Mouse (Mus musculus): ENCODE measurements at regions not wholly inside any gene's neighbourhood (a gene's known extent, or its start where the extent isn't known, plus 50 kb on each side); places are given as distances from the start of the nearest gene placed in this dataset.

DNA sequence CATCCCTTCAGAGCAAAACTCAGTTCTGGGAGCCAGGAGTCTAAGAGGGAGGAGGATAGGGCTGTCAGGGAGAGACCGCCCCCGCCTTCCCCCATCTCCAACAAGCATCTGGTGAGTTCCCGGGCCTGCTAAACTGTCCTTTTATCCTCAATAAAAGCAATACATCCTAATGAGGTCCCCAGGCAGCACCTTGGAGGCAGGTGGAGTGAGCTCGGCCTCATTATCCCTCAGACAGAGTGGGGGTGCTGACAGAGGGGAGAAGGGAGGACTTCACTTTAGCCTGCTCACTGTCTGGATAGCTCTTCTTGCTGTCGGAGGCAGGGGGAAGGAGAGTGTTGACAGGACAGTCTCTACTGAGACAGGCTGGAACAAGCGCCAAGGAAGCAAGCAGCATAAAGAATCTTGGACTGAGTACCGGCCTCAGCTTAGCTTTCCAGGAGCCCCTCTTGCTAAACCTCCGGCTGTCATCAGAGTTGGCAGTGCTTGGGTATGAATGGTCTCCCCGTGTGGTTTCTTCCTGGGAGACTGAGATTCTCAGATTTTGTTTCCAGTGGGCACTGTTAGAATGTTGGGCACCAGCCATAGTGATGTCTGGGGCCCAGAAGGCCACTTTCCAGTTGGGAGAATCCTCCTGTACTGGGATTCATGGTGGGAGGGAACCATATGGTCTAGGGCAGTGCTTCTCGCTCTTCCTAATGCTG lies 537.3 kb downstream of the Tbc1d22a start:
- Histone ChIP-seq H3K36me3 (ENCODE audit: control insufficient read depth, insufficient read depth, low read length) (no peaks in the 10 kb centered on the region), H3K4me2 (ENCODE audit: low read depth, severe bottlenecking) (no peak overlapping the region), H3K4me1 (ENCODE audit: control insufficient read depth, insufficient read depth, low read length) (no peaks in the 10 kb centered on the region), H3K4me3 (ENCODE audit: low read depth, low read length) (no peak overlapping the region), H3K27ac (replicated peaks; ENCODE audit: low read depth, low read length) (no peak overlapping the region), H3K9ac (ENCODE audit: low read length) (no peak overlapping the region), H3K27me3 (ENCODE audit: control insufficient read depth, insufficient read depth, low read length) (no peaks in the 10 kb centered on the region), H3K9me3 (ENCODE audit: control insufficient read depth, low read length) (no peaks in the 10 kb centered on the region)
- ATAC-seq (ENCODE audit: insufficient number of reproducible peaks, low FRiP score, low TSS enrichment, low read depth), result no peak
- no peak for DNase-seq (ENCODE audit: low spot score)
- WGBS, result 54% methylated on average over 10 of the region's 10 CpGs

DNA sequence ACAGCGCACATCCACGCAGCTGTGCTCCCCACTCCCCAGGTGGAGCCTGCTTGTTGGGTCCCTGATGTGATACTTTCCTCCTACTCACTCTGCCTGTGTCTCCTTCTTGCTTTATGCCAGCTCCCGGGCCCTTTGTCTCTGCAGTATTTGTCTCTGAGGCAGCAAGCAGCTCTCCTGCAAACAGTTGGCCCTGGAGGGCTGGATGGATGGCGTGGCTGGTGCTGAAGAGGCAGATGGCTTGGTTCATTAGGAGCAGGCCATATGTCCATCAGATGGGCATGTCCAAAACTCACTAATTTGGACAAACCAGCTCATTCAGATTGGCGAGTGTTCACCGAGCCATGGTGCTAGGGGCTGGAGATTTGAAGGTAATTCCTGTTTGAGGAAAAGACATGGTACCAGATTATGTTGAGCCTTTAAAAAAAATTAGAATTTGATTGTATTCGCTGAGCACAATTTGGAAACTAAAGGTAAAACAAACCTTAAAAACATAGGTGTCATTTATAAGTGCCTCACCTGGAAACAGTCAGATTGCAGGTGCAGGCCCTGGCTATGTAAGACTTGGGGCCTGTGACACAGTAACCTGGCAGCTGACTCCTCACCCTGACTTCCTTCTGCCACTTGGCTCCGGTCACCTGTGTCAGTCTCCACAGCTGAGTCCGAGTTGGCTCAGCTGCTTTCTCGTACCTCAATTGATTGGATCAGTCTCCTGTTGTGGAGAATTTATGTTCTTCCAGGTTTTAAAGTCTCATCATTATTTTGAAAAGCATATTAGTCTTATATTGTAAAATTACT lies 549.5 kb downstream of the Tbc1d22a start:
- no peak for DNase-seq (ENCODE audit: low spot score)
- Histone ChIP-seq H3K4me1 (ENCODE audit: control insufficient read depth, insufficient read depth, low read length) (no peaks in the 10 kb centered on the region), H3K4me3 (ENCODE audit: low read depth, low read length) (no peak overlapping the region), H3K9me3 (ENCODE audit: control insufficient read depth, low read length) (no peaks in the 10 kb centered on the region), H3K4me2 (ENCODE audit: low read depth, severe bottlenecking) (no peak overlapping the region), H3K36me3 (ENCODE audit: control insufficient read depth, insufficient read depth, low read length) (no peaks in the 10 kb centered on the region), H3K27ac (replicated peaks; ENCODE audit: low read depth, low read length) (no peak overlapping the region), H3K9ac (ENCODE audit: low read length) (no peak overlapping the region), H3K27me3 (ENCODE audit: control insufficient read depth, insufficient read depth, low read length) (no peaks in the 10 kb centered on the region)
- WGBS, result 88% methylated on average over 10 of the region's 10 CpGs
- ATAC-seq (ENCODE audit: insufficient number of reproducible peaks, low FRiP score, low TSS enrichment, low read depth), result no peak

DNA sequence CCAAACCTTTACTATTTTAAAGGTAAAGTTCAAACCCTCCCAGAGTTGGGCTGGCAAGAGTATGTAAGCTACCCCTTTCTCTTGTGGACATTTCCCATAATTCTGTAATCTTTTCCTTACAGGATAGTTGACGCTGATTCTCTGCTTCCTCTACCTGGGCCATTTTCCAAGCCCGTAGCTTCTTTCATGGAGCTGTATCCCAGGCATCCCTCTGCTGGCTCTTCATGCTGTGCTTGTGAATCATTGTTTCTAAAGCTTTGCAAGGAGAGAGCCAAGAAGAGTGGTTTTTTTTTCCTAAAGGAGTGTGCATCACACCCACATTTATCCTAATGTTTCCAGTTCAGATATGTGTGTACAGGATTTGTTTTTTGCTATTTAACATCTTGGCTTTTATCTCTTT lies 553.4 kb downstream of the Tbc1d22a start:
- 96% methylated on average over 2 of the region's 2 CpGs for WGBS
- DNase-seq (ENCODE audit: low spot score) (no peak), ATAC-seq (ENCODE audit: insufficient number of reproducible peaks, low FRiP score, low TSS enrichment, low read depth) (no peak)
- Histone ChIP-seq H3K27ac (replicated peaks; ENCODE audit: low read depth, low read length) (no peak overlapping the region), H3K4me2 (ENCODE audit: low read depth, severe bottlenecking) (no peak overlapping the region), H3K9me3 (ENCODE audit: control insufficient read depth, low read length) (no peaks in the 10 kb centered on the region), H3K9ac (ENCODE audit: low read length) (no peak overlapping the region), H3K36me3 (ENCODE audit: control insufficient read depth, insufficient read depth, low read length) (no peaks in the 10 kb centered on the region), H3K4me1 (ENCODE audit: control insufficient read depth, insufficient read depth, low read length) (no peaks in the 10 kb centered on the region), H3K27me3 (ENCODE audit: control insufficient read depth, insufficient read depth, low read length) (no peaks in the 10 kb centered on the region), H3K4me3 (ENCODE audit: low read depth, low read length) (no peak overlapping the region)

DNA sequence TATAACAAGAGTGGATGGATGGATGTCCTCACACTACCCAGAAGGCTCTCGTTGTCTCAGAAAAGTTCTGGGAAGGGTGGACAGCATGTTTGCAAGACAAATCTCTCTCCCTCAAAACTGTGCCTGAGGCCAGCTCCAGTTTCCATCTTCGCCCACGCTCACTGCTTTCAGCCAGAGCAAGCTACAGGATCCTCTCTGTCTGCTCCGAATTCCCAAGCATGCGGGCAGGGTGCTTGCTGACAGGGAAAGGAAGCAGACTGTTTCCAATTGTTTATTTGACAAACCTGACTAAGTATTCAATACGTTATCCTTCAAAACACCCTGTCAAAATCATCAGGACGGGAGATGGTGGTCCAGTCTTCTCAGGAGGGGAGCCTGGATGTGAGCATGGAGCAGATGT lies 558.8 kb downstream of the Tbc1d22a start:
- Histone ChIP-seq H3K4me3 (ENCODE audit: low read depth, low read length) (no peak overlapping the region), H3K4me1 (ENCODE audit: control insufficient read depth, insufficient read depth, low read length) (no peaks in the 10 kb centered on the region), H3K9ac (ENCODE audit: low read length) (no peak overlapping the region), H3K9me3 (ENCODE audit: control insufficient read depth, low read length) (no peaks in the 10 kb centered on the region), H3K4me2 (ENCODE audit: low read depth, severe bottlenecking) (no peak overlapping the region), H3K36me3 (ENCODE audit: control insufficient read depth, insufficient read depth, low read length) (no peaks in the 10 kb centered on the region), H3K27ac (replicated peaks; ENCODE audit: low read depth, low read length) (no peak overlapping the region), H3K27me3 (ENCODE audit: control insufficient read depth, insufficient read depth, low read length) (no peaks in the 10 kb centered on the region)
- ATAC-seq (ENCODE audit: insufficient number of reproducible peaks, low FRiP score, low TSS enrichment, low read depth) (no peak), DNase-seq (ENCODE audit: low spot score) (no peak)
- 81% methylated on average over 7 of the region's 7 CpGs for WGBS

DNA sequence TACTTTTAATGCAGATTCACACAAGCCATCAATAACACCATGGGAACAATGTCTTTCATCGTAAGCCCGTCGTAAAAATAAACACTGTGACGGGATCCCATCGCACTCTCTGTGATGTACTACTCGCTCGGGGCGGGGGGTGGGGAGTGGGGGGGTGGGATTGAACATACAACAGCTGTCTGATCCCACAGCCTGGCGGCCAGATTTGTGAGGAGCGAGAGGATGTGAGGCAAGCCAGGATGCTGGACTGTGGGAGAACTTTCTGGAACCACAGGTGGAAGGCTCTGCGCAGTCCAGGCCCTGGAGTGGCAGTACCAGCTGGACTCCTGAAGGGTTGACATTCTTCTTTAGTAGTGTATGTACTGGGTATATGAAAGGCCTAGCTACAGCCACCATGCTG lies 563.7 kb downstream of the Tbc1d22a start:
- no peaks in the 10 kb centered on the region for H3K36me3 ChIP-seq (ENCODE audit: control insufficient read depth, insufficient read depth, low read length)
- ATAC-seq (ENCODE audit: insufficient number of reproducible peaks, low FRiP score, low TSS enrichment, low read depth) (no peak), DNase-seq (ENCODE audit: low spot score) (no peak)
- H3K4me1 ChIP-seq (ENCODE audit: control insufficient read depth, insufficient read depth, low read length), result no peaks in the 10 kb centered on the region
- no peak overlapping the region for H3K4me3 ChIP-seq (ENCODE audit: low read depth, low read length)
- H3K9ac ChIP-seq (ENCODE audit: low read length), result no peak overlapping the region
- H3K27ac ChIP-seq (replicated peaks; ENCODE audit: low read depth, low read length), result no peak overlapping the region
- WGBS, result 85% methylated on average over 11 of the region's 11 CpGs
- H3K9me3 ChIP-seq (ENCODE audit: control insufficient read depth, low read length), result no peaks in the 10 kb centered on the region
- H3K4me2 ChIP-seq (ENCODE audit: low read depth, severe bottlenecking), result no peak overlapping the region
- H3K27me3 ChIP-seq (ENCODE audit: control insufficient read depth, insufficient read depth, low read length), result no peaks in the 10 kb centered on the region

DNA sequence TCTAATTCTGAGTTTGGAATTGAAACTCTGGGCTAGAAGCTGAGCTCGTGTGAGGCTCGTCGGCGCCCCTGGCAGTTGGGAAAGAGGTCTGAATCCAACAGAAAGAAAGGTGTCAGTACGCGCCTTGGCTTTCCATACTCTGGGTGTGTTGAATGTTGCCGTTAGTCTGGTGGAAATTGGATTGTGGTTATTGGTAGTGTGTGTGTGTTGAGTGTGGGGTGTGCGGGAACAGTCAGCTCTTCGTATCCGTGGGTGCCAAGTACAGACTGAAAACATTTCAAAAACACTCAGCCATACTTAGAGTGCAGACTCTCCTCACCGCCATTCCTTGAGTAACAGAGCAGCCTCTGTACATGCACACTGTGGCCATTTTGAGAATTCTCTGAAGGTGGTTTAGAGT lies 566.9 kb downstream of the Tbc1d22a start:
- Histone ChIP-seq H3K27ac (replicated peaks; ENCODE audit: low read depth, low read length) (no peak overlapping the region), H3K4me3 (ENCODE audit: low read depth, low read length) (no peak overlapping the region), H3K36me3 (ENCODE audit: control insufficient read depth, insufficient read depth, low read length) (no peaks in the 10 kb centered on the region), H3K9me3 (ENCODE audit: control insufficient read depth, low read length) (no peaks in the 10 kb centered on the region), H3K4me2 (ENCODE audit: low read depth, severe bottlenecking) (no peak overlapping the region), H3K27me3 (ENCODE audit: control insufficient read depth, insufficient read depth, low read length) (no peaks in the 10 kb centered on the region), H3K4me1 (ENCODE audit: control insufficient read depth, insufficient read depth, low read length) (no peaks in the 10 kb centered on the region), H3K9ac (ENCODE audit: low read length) (no peak overlapping the region)
- WGBS, result 89% methylated on average over 11 of the region's 11 CpGs
- ATAC-seq (ENCODE audit: insufficient number of reproducible peaks, low FRiP score, low TSS enrichment, low read depth) (no peak), DNase-seq (ENCODE audit: low spot score) (no peak)

DNA sequence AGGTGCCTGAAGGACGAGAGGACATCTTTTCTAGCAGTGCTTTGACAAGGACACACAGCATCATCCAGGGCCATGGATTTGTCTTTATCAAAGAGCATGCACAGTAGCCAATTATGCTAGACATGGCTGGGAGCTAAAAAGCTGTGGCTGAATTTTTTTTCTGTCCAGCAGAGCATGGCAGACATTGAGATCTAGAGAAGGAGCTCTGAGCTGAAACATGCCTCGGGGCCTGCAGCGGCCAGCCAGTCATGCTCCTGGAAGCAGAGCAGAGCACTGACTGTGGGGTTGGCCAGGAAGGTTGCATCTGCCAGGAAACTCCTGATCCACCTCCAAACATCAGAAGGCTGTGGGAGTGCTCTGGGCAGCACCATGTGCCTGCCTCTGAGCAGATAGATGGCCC lies 580.5 kb downstream of the Tbc1d22a start:
- WGBS, result 86% methylated on average over 3 of the region's 3 CpGs
- Histone ChIP-seq H3K9ac (ENCODE audit: low read length) (no peak overlapping the region), H3K36me3 (ENCODE audit: control insufficient read depth, insufficient read depth, low read length) (no peaks in the 10 kb centered on the region), H3K4me3 (ENCODE audit: low read depth, low read length) (no peak overlapping the region), H3K27ac (replicated peaks; ENCODE audit: low read depth, low read length) (no peak overlapping the region), H3K9me3 (ENCODE audit: control insufficient read depth, low read length) (no peaks in the 10 kb centered on the region), H3K4me2 (ENCODE audit: low read depth, severe bottlenecking) (no peak overlapping the region), H3K27me3 (ENCODE audit: control insufficient read depth, insufficient read depth, low read length) (no peaks in the 10 kb centered on the region), H3K4me1 (ENCODE audit: control insufficient read depth, insufficient read depth, low read length) (no peaks in the 10 kb centered on the region)
- DNase-seq (ENCODE audit: low spot score), result no peak
- ATAC-seq (ENCODE audit: insufficient number of reproducible peaks, low FRiP score, low TSS enrichment, low read depth), result no peak

DNA sequence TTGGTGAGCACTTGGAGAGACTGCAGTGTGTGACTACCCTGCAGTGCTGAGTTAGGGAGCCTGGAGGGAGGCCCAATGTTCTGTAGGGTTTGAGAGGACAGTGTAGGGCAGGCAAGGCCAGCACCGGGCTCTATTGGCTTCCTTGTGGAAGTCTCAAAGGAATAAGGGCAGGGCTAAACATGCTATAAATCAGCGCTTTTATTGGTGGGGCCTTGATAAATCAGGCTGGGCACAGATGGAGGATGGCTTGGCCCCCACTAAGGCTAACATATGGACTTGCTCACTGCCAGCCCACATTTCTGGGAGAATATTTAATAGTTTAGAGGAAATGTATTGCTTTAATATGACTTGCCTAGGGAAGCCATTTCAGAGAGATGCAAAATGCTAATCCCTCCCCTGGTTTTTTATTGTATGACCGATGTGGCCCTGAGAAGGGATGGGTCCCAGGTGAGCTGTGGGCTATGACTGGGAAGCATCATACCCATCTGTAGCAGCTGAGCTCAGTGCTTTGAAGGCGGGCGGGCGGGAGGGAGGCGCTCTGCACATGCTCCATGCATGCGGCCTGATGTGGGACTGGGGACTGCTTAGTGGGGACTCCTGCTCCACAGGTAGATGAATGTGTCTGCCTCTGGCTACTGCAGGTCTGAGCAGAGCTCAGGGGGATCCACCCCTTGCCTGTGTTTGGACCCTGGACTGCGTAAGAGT lies 584.4 kb downstream of the Tbc1d22a start:
- H3K9ac ChIP-seq (ENCODE audit: low read length), result no peak overlapping the region
- ATAC-seq (ENCODE audit: insufficient number of reproducible peaks, low FRiP score, low TSS enrichment, low read depth) (peak; percentile 47; the same call in 1 of the 2 replicates), DNase-seq (ENCODE audit: low spot score) (peak; percentile 23)
- no peaks in the 10 kb centered on the region for H3K27me3 ChIP-seq (ENCODE audit: control insufficient read depth, insufficient read depth, low read length)
- no peak overlapping the region for H3K4me2 ChIP-seq (ENCODE audit: low read depth, severe bottlenecking)
- WGBS, result 78% methylated on average over 9 of the region's 9 CpGs
- no peak overlapping the region for H3K4me3 ChIP-seq (ENCODE audit: low read depth, low read length)
- H3K36me3 ChIP-seq (ENCODE audit: control insufficient read depth, insufficient read depth, low read length), result no peaks in the 10 kb centered on the region
- no peaks in the 10 kb centered on the region for H3K9me3 ChIP-seq (ENCODE audit: control insufficient read depth, low read length)
- H3K4me1 ChIP-seq (ENCODE audit: control insufficient read depth, insufficient read depth, low read length), result no peaks in the 10 kb centered on the region
- H3K27ac ChIP-seq (replicated peaks; ENCODE audit: low read depth, low read length), result no peak overlapping the region
